Mouse (Mus musculus): ENCODE data around the gene Ptprm. TPM values are rescaled to one million over a fixed set of nuclear protein-coding genes. Genes with fewer than 3 reads are reported as not detected.

The Ptprm gene
- polyA plus RNA-seq, 1 experiment from 2014 or later = 13.7 TPM

DNA sequence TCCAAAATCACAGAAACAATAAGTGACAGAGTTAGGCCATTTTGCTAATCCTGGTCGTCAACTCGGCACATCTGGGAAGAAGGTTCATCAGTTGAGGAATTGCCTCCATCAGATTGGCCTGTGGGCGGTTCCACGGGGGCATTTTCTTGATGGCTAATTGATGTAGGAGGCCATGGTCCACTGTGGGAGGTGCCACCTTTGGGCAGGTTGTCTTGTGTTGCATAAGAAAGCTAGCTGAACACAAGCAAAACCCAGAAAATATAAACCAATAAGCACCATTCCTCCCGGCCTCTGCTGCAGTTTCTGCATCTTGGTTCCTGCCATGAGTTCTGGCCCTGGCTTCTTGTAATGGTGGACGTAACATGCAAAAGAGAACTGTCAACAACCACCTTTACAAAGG is 358.2 kb downstream of the Ptprm start:
- WGBS = 93% methylated on average over 6 of the region's 6 CpGs

DNA sequence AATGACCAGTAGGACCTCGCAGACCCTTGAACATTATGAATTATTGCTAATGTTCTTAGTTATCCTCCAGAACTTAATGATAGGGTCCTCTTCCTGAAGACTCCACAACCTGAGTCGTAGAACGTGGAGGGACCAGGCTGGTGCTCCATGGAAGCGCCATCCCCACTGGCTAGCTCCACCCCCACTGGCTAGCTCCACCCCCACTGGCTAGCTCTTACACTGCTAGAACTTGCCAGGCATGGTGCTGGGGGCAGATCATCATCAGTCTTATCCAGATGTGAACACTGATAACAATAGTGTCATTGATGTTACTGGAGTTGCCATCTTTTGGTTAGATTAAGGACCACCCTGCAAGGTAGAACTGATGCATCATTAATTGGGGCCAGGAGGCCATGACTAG is 362.4 kb downstream of the Ptprm start:
- no peak for ATAC-seq
- H3K9ac ChIP-seq (replicated peaks; ENCODE audit: low read depth, low read length) = no peak overlapping the region
- H3K36me3 ChIP-seq (ENCODE audit: control insufficient read depth, insufficient read depth) = no peaks in the 10 kb centered on the region
- H3K27ac ChIP-seq (ENCODE audit: low read length) = no peak overlapping the region
- H3K27me3 ChIP-seq (replicated peaks; ENCODE audit: control insufficient read depth, insufficient read depth, low read length) = no peaks in the 10 kb centered on the region
- H3K4me2 ChIP-seq (ENCODE audit: low read length) = no peak overlapping the region
- H3K4me3 ChIP-seq (replicated peaks; ENCODE audit: low read length) = no peak overlapping the region
- 91% methylated on average over 4 of the region's 4 CpGs for WGBS
- no peaks in the 10 kb centered on the region for H3K9me3 ChIP-seq (ENCODE audit: control insufficient read depth, low read length)
- H3K4me1 ChIP-seq (replicated peaks; ENCODE audit: control insufficient read depth, insufficient read depth, low read length) = no peaks in the 10 kb centered on the region

More for the DNA sequence above, 358.2 kb downstream of the Ptprm start:
- H3K27me3 ChIP-seq (replicated peaks; ENCODE audit: control insufficient read depth, insufficient read depth, low read length) = no peaks in the 10 kb centered on the region
- no peak overlapping the region for H3K4me2 ChIP-seq (ENCODE audit: low read length)
- no peaks in the 10 kb centered on the region for H3K36me3 ChIP-seq (ENCODE audit: control insufficient read depth, insufficient read depth)
- H3K27ac ChIP-seq (ENCODE audit: low read length) = no peak overlapping the region
- ATAC-seq = no peak
- H3K4me3 ChIP-seq (replicated peaks; ENCODE audit: low read length) = no peak overlapping the region
- no peak overlapping the region for H3K9ac ChIP-seq (replicated peaks; ENCODE audit: low read depth, low read length)
- H3K4me1 ChIP-seq (replicated peaks; ENCODE audit: control insufficient read depth, insufficient read depth, low read length) = no peaks in the 10 kb centered on the region
- peaks cover 2% of the 10 kb centered on the region; the same call in 1 of the 2 replicates for H3K9me3 ChIP-seq (ENCODE audit: control insufficient read depth, low read length)

DNA sequence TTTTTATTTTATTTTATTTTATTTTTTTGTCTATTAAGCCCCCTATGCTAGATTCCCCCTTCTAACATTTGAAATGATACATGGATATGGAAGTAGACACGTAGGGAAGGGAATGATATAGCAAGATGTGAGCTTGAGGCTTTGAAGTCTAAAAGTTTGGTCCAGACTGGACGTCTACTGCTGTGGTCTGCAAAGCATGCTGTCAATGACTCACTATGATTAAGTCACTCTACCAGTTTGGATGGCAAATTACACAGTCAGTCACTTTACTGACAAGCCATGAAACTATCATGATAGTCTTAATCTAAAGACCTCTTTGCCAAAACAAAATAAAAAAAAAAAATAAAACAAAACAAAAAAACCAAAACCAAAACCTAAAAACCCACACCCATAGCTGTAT is 363.5 kb downstream of the Ptprm start:
- Histone ChIP-seq H3K9me3 (ENCODE audit: control insufficient read depth, low read length) (no peaks in the 10 kb centered on the region), H3K4me2 (ENCODE audit: low read length) (no peak overlapping the region), H3K27ac (ENCODE audit: low read length) (no peak overlapping the region), H3K4me3 (replicated peaks; ENCODE audit: low read length) (no peak overlapping the region), H3K36me3 (ENCODE audit: control insufficient read depth, insufficient read depth) (no peaks in the 10 kb centered on the region), H3K9ac (replicated peaks; ENCODE audit: low read depth, low read length) (no peak overlapping the region), H3K4me1 (replicated peaks; ENCODE audit: control insufficient read depth, insufficient read depth, low read length) (no peaks in the 10 kb centered on the region), H3K27me3 (replicated peaks; ENCODE audit: control insufficient read depth, insufficient read depth, low read length) (no peaks in the 10 kb centered on the region)
- ATAC-seq = no peak
- 67% methylated on average over 2 of the region's 2 CpGs for WGBS

DNA sequence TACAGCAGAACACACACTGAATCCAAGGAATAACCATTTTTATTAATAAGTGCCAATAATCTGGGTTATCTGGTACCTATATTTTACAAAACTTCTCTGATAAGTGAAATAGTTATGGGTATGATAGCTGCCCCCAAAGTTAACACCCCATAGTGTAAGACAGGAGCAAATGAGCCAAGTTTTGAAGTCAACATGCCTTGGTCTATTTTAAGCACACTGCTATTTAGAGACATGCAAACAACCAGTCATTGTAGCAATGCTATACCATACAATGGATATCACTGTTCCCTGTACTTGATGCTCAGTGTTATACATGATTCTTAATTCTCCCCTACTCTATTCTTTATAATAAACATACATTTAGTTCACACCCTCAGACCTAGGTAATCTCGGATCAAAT is 366.2 kb downstream of the Ptprm start:
- no peaks in the 10 kb centered on the region for H3K4me1 ChIP-seq (replicated peaks; ENCODE audit: control insufficient read depth, insufficient read depth, low read length)
- WGBS = 89% methylated on average over 1 of the region's 1 CpGs
- H3K36me3 ChIP-seq (ENCODE audit: control insufficient read depth, insufficient read depth) = no peaks in the 10 kb centered on the region
- no peak for ATAC-seq
- no peak overlapping the region for H3K4me3 ChIP-seq (replicated peaks; ENCODE audit: low read length)
- H3K9ac ChIP-seq (replicated peaks; ENCODE audit: low read depth, low read length) = no peak overlapping the region
- H3K9me3 ChIP-seq (ENCODE audit: control insufficient read depth, low read length) = no peaks in the 10 kb centered on the region
- no peak overlapping the region for H3K4me2 ChIP-seq (ENCODE audit: low read length)
- no peaks in the 10 kb centered on the region for H3K27me3 ChIP-seq (replicated peaks; ENCODE audit: control insufficient read depth, insufficient read depth, low read length)
- H3K27ac ChIP-seq (ENCODE audit: low read length) = no peak overlapping the region

DNA sequence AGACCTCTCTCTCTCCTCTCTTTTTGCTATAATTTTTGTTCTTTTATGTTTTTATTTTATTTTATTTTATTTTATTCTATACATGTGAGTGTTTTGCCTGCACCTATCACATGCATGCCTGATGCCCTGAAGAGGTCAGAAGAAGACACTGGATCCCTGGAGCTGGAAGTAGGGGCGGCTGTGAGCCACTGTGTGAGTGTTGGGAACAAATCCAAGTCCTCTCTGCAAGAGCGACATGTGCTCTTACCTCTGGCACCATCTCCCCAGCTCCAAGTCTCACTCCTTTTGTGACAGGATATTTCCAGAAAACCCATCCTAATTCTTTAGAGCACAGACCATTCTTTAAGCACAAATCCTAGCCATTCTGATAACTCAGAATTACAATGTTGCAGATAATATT is 372.6 kb downstream of the Ptprm start:
- no peaks in the 10 kb centered on the region for H3K9me3 ChIP-seq (ENCODE audit: control insufficient read depth, low read length)
- no peak overlapping the region for H3K27ac ChIP-seq (ENCODE audit: low read length)
- H3K27me3 ChIP-seq (replicated peaks; ENCODE audit: control insufficient read depth, insufficient read depth, low read length) = no peaks in the 10 kb centered on the region
- H3K4me2 ChIP-seq (ENCODE audit: low read length) = no peak overlapping the region
- H3K4me1 ChIP-seq (replicated peaks; ENCODE audit: control insufficient read depth, insufficient read depth, low read length) = peaks cover 4% of the 10 kb centered on the region; the same call in 1 of the 2 replicates
- H3K9ac ChIP-seq (replicated peaks; ENCODE audit: low read depth, low read length) = no peak overlapping the region
- no peaks in the 10 kb centered on the region for H3K36me3 ChIP-seq (ENCODE audit: control insufficient read depth, insufficient read depth)
- ATAC-seq = no peak
- WGBS = 57% methylated on average over 2 of the region's 2 CpGs
- H3K4me3 ChIP-seq (replicated peaks; ENCODE audit: low read length) = no peak overlapping the region

DNA sequence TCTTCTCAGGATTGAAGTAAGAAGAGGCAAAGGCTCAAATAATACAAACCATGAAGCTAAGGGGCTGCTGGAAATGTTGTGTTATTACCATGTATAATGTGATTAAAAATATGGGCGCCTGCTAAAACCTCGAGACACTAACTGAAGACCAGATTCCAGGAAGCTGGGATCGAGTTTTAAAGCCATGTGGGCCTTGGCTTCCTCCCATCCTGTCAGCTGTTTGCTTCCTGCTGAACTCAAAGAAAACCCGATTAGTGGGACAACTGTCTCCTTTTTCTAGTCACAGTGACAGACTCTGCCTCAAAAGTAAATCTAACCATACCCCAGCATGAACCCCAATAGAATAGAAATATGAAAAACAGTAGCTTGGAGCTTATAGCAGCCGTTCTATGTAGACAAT is 374.3 kb downstream of the Ptprm start:
- Histone ChIP-seq H3K4me1 (replicated peaks; ENCODE audit: control insufficient read depth, insufficient read depth, low read length) (peaks cover 4% of the 10 kb centered on the region; the same call in 1 of the 2 replicates), H3K9ac (replicated peaks; ENCODE audit: low read depth, low read length) (no peak overlapping the region), H3K9me3 (ENCODE audit: control insufficient read depth, low read length) (no peaks in the 10 kb centered on the region), H3K4me3 (replicated peaks; ENCODE audit: low read length) (no peak overlapping the region), H3K27ac (ENCODE audit: low read length) (no peak overlapping the region), H3K36me3 (ENCODE audit: control insufficient read depth, insufficient read depth) (no peaks in the 10 kb centered on the region), H3K4me2 (ENCODE audit: low read length) (no peak overlapping the region), H3K27me3 (replicated peaks; ENCODE audit: control insufficient read depth, insufficient read depth, low read length) (no peaks in the 10 kb centered on the region)
- no peak for ATAC-seq
- 79% methylated on average over 5 of the region's 5 CpGs for WGBS

DNA sequence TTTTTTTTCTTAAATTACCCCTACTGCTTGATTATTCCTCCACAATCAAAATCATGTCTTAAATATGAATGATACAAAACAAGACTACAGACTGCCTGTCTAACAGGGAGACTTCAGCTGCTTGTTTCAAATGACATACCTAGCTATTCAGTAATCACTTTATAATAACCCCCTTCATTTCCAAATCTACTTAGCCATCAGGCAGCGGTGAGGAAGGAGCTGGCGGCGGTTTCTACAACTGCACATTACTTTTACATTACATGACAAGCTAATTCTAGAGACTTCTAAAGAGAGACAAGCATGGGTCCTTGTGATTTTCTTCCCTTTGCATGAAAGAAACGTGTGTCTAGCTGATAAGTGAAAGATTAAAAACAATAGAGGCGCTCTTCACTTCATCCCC is 377.8 kb downstream of the Ptprm start:
- no peak overlapping the region for H3K9ac ChIP-seq (replicated peaks; ENCODE audit: low read depth, low read length)
- 67% methylated on average over 5 of the region's 5 CpGs for WGBS
- H3K27ac ChIP-seq (ENCODE audit: low read length) = no peak overlapping the region
- peaks cover 4% of the 10 kb centered on the region; the same call in 1 of the 2 replicates for H3K4me1 ChIP-seq (replicated peaks; ENCODE audit: control insufficient read depth, insufficient read depth, low read length)
- H3K4me2 ChIP-seq (ENCODE audit: low read length) = no peak overlapping the region
- H3K27me3 ChIP-seq (replicated peaks; ENCODE audit: control insufficient read depth, insufficient read depth, low read length) = no peaks in the 10 kb centered on the region
- no peak overlapping the region for H3K4me3 ChIP-seq (replicated peaks; ENCODE audit: low read length)
- no peaks in the 10 kb centered on the region for H3K36me3 ChIP-seq (ENCODE audit: control insufficient read depth, insufficient read depth)
- peak; percentile 82 for ATAC-seq
- no peaks in the 10 kb centered on the region for H3K9me3 ChIP-seq (ENCODE audit: control insufficient read depth, low read length)

DNA sequence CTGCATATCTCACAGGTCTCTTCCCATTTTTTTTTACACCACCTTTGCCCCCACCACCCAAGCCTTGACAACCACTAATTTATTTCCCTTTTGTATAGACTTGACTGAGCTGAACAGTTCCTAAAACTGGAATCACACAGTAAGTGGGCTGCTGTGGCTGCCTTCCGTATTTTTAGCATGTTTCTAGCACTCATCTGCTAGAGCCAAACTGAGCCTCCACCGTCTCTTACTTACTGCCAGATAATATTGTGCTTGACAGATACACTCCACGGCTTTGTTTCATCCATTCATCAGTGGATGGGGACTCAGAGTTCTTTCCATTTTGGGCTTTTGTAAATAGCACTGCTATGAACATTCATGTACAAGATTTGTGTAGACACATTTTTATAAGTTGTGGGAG is 381.3 kb downstream of the Ptprm start:
- Histone ChIP-seq H3K27me3 (replicated peaks; ENCODE audit: control insufficient read depth, insufficient read depth, low read length) (no peaks in the 10 kb centered on the region), H3K36me3 (ENCODE audit: control insufficient read depth, insufficient read depth) (no peaks in the 10 kb centered on the region), H3K4me2 (ENCODE audit: low read length) (no peak overlapping the region), H3K9ac (replicated peaks; ENCODE audit: low read depth, low read length) (no peak overlapping the region), H3K9me3 (ENCODE audit: control insufficient read depth, low read length) (no peaks in the 10 kb centered on the region), H3K4me3 (replicated peaks; ENCODE audit: low read length) (no peak overlapping the region), H3K4me1 (replicated peaks; ENCODE audit: control insufficient read depth, insufficient read depth, low read length) (peaks cover 4% of the 10 kb centered on the region; the same call in 1 of the 2 replicates), H3K27ac (ENCODE audit: low read length) (no peak overlapping the region)
- WGBS = 74% methylated on average over 3 of the region's 3 CpGs
- no peak for ATAC-seq

DNA sequence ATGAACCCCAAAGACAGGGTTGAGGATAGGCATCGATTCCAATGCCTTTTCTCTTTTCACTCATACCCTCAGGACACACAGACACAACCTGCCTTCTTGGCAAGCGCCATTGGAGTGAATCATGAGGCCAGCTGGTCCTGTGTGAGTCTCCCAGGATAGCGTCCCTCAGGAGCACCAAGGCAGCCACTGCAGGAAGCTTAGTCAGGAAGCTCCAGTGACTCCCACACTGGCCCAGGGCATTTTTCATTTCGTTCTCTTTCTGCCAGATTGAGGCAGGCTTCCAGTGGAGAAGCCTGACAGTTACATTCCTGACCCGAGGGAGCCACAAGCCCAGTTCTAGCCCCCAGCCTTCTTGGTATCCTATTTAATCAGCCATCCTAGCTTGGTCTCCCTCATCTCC is 393.3 kb downstream of the Ptprm start:
- H3K4me2 ChIP-seq (ENCODE audit: low read length) = no peak overlapping the region
- no peak for ATAC-seq
- H3K4me3 ChIP-seq (replicated peaks; ENCODE audit: low read length) = no peak overlapping the region
- no peak overlapping the region for H3K27ac ChIP-seq (ENCODE audit: low read length)
- H3K9me3 ChIP-seq (ENCODE audit: control insufficient read depth, low read length) = no peaks in the 10 kb centered on the region
- no peak overlapping the region for H3K9ac ChIP-seq (replicated peaks; ENCODE audit: low read depth, low read length)
- H3K36me3 ChIP-seq (ENCODE audit: control insufficient read depth, insufficient read depth) = no peaks in the 10 kb centered on the region
- no peaks in the 10 kb centered on the region for H3K4me1 ChIP-seq (replicated peaks; ENCODE audit: control insufficient read depth, insufficient read depth, low read length)
- 58% methylated on average over 5 of the region's 5 CpGs for WGBS
- no peaks in the 10 kb centered on the region for H3K27me3 ChIP-seq (replicated peaks; ENCODE audit: control insufficient read depth, insufficient read depth, low read length)

DNA sequence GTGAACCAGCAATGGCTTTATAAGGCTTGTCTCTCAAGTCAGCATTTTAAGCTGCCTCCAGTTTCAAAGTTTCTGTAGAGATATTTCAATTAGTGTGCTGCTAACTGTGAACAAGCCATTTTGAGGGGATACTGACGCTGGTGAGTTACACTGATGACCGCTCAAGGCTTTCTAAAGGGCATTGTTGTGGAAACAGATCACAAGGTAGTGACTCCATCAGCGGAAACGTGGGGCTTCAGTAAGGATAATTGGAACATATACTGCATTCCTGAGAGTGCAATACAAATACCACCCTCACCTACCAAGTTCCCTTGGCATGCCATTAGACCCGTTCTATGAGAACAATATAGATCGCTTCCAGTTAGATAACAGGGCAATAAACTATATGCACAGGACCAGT is 393.7 kb downstream of the Ptprm start:
- Histone ChIP-seq H3K9me3 (ENCODE audit: control insufficient read depth, low read length) (no peaks in the 10 kb centered on the region), H3K4me3 (replicated peaks; ENCODE audit: low read length) (no peak overlapping the region), H3K27ac (ENCODE audit: low read length) (no peak overlapping the region), H3K36me3 (ENCODE audit: control insufficient read depth, insufficient read depth) (no peaks in the 10 kb centered on the region), H3K27me3 (replicated peaks; ENCODE audit: control insufficient read depth, insufficient read depth, low read length) (no peaks in the 10 kb centered on the region), H3K4me2 (ENCODE audit: low read length) (no peak overlapping the region), H3K9ac (replicated peaks; ENCODE audit: low read depth, low read length) (no peak overlapping the region), H3K4me1 (replicated peaks; ENCODE audit: control insufficient read depth, insufficient read depth, low read length) (no peaks in the 10 kb centered on the region)
- 67% methylated on average over 6 of the region's 6 CpGs for WGBS
- ATAC-seq = no peak
